Mouse (Mus musculus) CH12.LX (cell line): ENCODE data around the gene Adra2a. TPM values are rescaled to one million over a fixed set of nuclear protein-coding genes. Genes with fewer than 3 reads are reported as not detected.

Experiments
- DNase-seq: peaks from one replicate; pipeline ENCODE4 v3.0.0-alpha.2; 2013; ENCODE audit errors: extremely low read depth
- H3K27ac ChIP-seq: 2 replicates; pipeline ENCODE4 v1.5.1; 2012; ENCODE audit warnings: low read depth, mild to moderate bottlenecking, control low read depth, moderate library complexity; ENCODE audit not compliant: insufficient read depth
- H3K27me3 ChIP-seq: replicated peaks from 2 replicates; pipeline ENCODE3; 2012; ENCODE audit warnings: inconsistent platforms
- H3K36me3 ChIP-seq, 2 experiments: replicated peaks in 1 of 2; 2 replicates each; pipeline versions ENCODE3 to v1.6.1; 2012; ENCODE audit warnings: inconsistent platforms in 1 of 2, low read length in 1 of 2, mild to moderate bottlenecking in 1 of 2, mixed read lengths in 1 of 2, moderate library complexity in 1 of 2; ENCODE audit not compliant: control insufficient read depth in 1 of 2, insufficient read depth in 1 of 2
- H3K4me1 ChIP-seq, 2 experiments: 2 replicates each; pipeline ENCODE4 v1.6.1; 2012; ENCODE audit warnings: inconsistent platforms in 1 of 2, moderate library complexity in 1 of 2; ENCODE audit not compliant: insufficient read depth in 2 of 2, control insufficient read depth in 1 of 2
- H3K4me2 ChIP-seq: 2 replicates; pipeline ENCODE4 v1.6.1; 2012; ENCODE audit warnings: low read depth, mild to moderate bottlenecking, control low read depth; ENCODE audit not compliant: poor library complexity, insufficient read depth, severe bottlenecking
- H3K4me3 ChIP-seq, 3 experiments: fragments of 150-350 bp in 1 of 3; sonication (generic) in 1 of 3; replicated peaks in 1 of 3; 2 replicates each; pipeline versions ENCODE3 to v1.5.1; 2011 to 2012; ENCODE audit warnings: low read depth in 2 of 3, low read length in 2 of 3, mild to moderate bottlenecking in 2 of 3, moderate library complexity in 2 of 3, control low read depth in 1 of 3, improper control_type of control experiment in 1 of 3, inconsistent platforms in 1 of 3, mixed read lengths in 1 of 3; ENCODE audit not compliant: poor library complexity in 1 of 3
- H3K79me2 ChIP-seq: replicated peaks from 2 replicates; pipeline ENCODE4 v1.6.1; 2012; ENCODE audit warnings: mild to moderate bottlenecking, moderate library complexity; ENCODE audit not compliant: control insufficient read depth, poor library complexity, insufficient read depth, severe bottlenecking; ENCODE audit errors: extremely low read depth
- H3K9ac ChIP-seq: 2 replicates; pipeline ENCODE4 v1.6.1; 2012; ENCODE audit warnings: low read depth, mild to moderate bottlenecking, control low read depth, moderate library complexity; ENCODE audit not compliant: insufficient read depth
- H3K9me3 ChIP-seq: replicated peaks from 2 replicates; pipeline ENCODE3; 2012; ENCODE audit warnings: low read length, inconsistent platforms, mixed read lengths
- CHD2 ChIP-seq: IDR thresholded peaks from 2 replicates; pipeline ENCODE4 v1.6.1; 2011; ENCODE audit warnings: low read length, improper control_type of control experiment
- IRF4 ChIP-seq: IDR thresholded peaks from 2 replicates; pipeline ENCODE4 v1.6.1; 2014; ENCODE audit warnings: low read depth, mild to moderate bottlenecking, inconsistent platforms, low read length, improper control_type of control experiment
- KAT2A ChIP-seq: IDR thresholded peaks from 2 replicates; pipeline ENCODE4 v1.6.1; 2012; ENCODE audit warnings: low read length, improper control_type of control experiment, inconsistent platforms; ENCODE audit not compliant: insufficient replicate concordance
- MEF2A ChIP-seq: IDR thresholded peaks from 2 replicates; pipeline ENCODE4 v1.6.1; 2014; ENCODE audit warnings: low read depth, mild to moderate bottlenecking, inconsistent platforms, low read length, improper control_type of control experiment, borderline replicate concordance
- dilution Hi-C: fragments of 300-500 bp; cut with MboI; formaldehyde crosslinking; loops from 2 replicates; pipeline ENCODE4 v1.14.3; 2020; ENCODE audit warnings: low sequenced_read_pairs; ENCODE audit not compliant: extremely low pct_unique_long_range_greater_than_20kb, extremely low pct_ligation_motif_present
- in situ Hi-C: fragments of 300-500 bp; cut with MboI; formaldehyde crosslinking; loops from 3 replicates; pipeline ENCODE4 v1.14.3; 2019; ENCODE audit warnings: low sequenced_read_pairs, low pct_ligation_motif_present, low pct_unique_long_range_greater_than_20kb, mixed read lengths
- polyA plus RNA-seq: library from polyadenylated mRNA; unstranded; fragments of >175 nt; gene quantifications from 2 replicates; pipeline ENCODE4 v1.2.1, GENCODE M21; 2012; ENCODE audit warnings: low read depth; ENCODE audit not compliant: insufficient read length
- total RNA-seq, 2 experiments: library from RNA; depleted of rRNA; stranded (reverse); fragments of 300-350 nt in 1 of 2; fragments of >200 nt in 1 of 2; gene quantifications; 2 replicates each; pipeline ENCODE4 v1.2.3; 2012 to 2014

Gene Adra2a
- total and polyA plus RNA-seq, 3 experiments, result 0.04 to 0.07 TPM; not detected in 1

GRCm38 (mm10) chr19:54098367-54098766, 54.4 kb downstream of the Adra2a start:
- Histone ChIP-seq H3K36me3 (no peaks in the 10 kb centered on the region), H3K4me1 (peaks cover 6 to 21% of the 10 kb centered on the region in 2 experiments; a peak in 3 of 4 replicates), H3K4me3 (no peak overlapping the region), H3K27ac (no peak overlapping the region), H3K79me2 (no peaks in the 10 kb centered on the region), H3K9ac (no peak overlapping the region), H3K4me2 (no peak overlapping the region), H3K27me3 (no peaks in the 10 kb centered on the region), H3K9me3 (peaks cover 7% of the 10 kb centered on the region)
- in situ Hi-C loops (no loop called here), dilution Hi-C loops (no loop called here)
- TF ChIP-seq CHD2, result no peak
- no peak for TF ChIP-seq MEF2A
- TF ChIP-seq KAT2A, result no peak
- TF ChIP-seq IRF4, result no peak
- DNase-seq, result no peak

Other genes starting within 250 kb of the Adra2a start
- 21.0 and 26.3 TPM in 2 replicates for gene Pdcd4, start 151.9 kb upstream of the Adra2a start, total RNA-seq (2012; rRNA removed)
- gene Pdcd4, start 151.9 kb upstream of the Adra2a start, total RNA-seq (2014; rRNA removed), result 24.3 and 24.4 TPM in 2 replicates
- gene Pdcd4, start 151.9 kb upstream of the Adra2a start, polyA plus RNA-seq, result 37.9 and 39.0 TPM in 2 replicates
- 14.1 and 15.4 TPM in 2 replicates for gene Shoc2, start 99.8 kb upstream of the Adra2a start, total RNA-seq (2012; rRNA removed)
- gene Shoc2, start 99.8 kb upstream of the Adra2a start, total RNA-seq (2014; rRNA removed), result 25.8 and 27.1 TPM in 2 replicates
- 20.4 and 23.7 TPM in 2 replicates for gene Shoc2, start 99.8 kb upstream of the Adra2a start, polyA plus RNA-seq
- gene Bbip1, start 99.5 kb upstream of the Adra2a start, total RNA-seq (2012; rRNA removed), result 38.8 and 42.2 TPM in 2 replicates
- 95.7 and 106 TPM in 2 replicates for gene Bbip1, start 99.5 kb upstream of the Adra2a start, total RNA-seq (2014; rRNA removed)
- 41.0 and 43.4 TPM in 2 replicates for gene Bbip1, start 99.5 kb upstream of the Adra2a start, polyA plus RNA-seq